Mouse (Mus musculus): ENCODE results near the gene Slc25a19. TPM values are rescaled to one million over a fixed set of nuclear protein-coding genes. Genes with fewer than 3 reads are reported as not detected.

Gene Slc25a19
- polyA plus RNA-seq, 1 experiment: 14.0 TPM

- TF ChIP-seq POLR2A (IDR thresholded peaks at IDR 0.05; ENCODE audit: low read depth, low read length): 0 out of 2 replicates have a peak, but pooled peaks have one; percentile 28
- no peak for TF ChIP-seq CTCF (IDR thresholded peaks at IDR 0.05; ENCODE audit: borderline replicate concordance, insufficient read depth, low read length)
- Histone ChIP-seq H3K27ac (ENCODE audit: insufficient read depth, low read length) (peak overlapping the region; percentile 88), H3K4me1 (ENCODE audit: control insufficient read depth, insufficient read depth, low read length) (no peaks in the 10 kb centered on the region), H3K4me3 (ENCODE audit: insufficient read depth, low read length) (peak overlapping the region; percentile 84)
Observed at GRCm38 (mm10) chr11:115613138-115613945, 14.8 kb downstream of the Slc25a19 start.

- TF ChIP-seq CTCF (IDR thresholded peaks at IDR 0.05; ENCODE audit: borderline replicate concordance, insufficient read depth, low read length) (no peak), POLR2A (IDR thresholded peaks at IDR 0.05; ENCODE audit: low read depth, low read length) (peak; percentile 74)
- H3K4me1 ChIP-seq (ENCODE audit: control insufficient read depth, insufficient read depth, low read length): no peaks in the 10 kb centered on the region
- H3K4me3 ChIP-seq (ENCODE audit: insufficient read depth, low read length): peak within 1 kb of the TSS; percentile 84
- peak within 1 kb of the TSS; percentile 88 for H3K27ac ChIP-seq (ENCODE audit: insufficient read depth, low read length)
Observed at GRCm38 (mm10) chr11:115612410-115613137, 15.5 kb downstream of the Slc25a19 start, which contains the start of gene Mif4gd. Mif4gd (minus strand) TSS chr11:115612969.

- H3K27ac ChIP-seq (ENCODE audit: insufficient read depth, low read length): peak overlapping the region; percentile 48
- H3K4me3 ChIP-seq (ENCODE audit: insufficient read depth, low read length): peak overlapping the region; percentile 66
- TF ChIP-seq POLR2A (IDR thresholded peaks at IDR 0.05; ENCODE audit: low read depth, low read length) (no peak), CTCF (IDR thresholded peaks at IDR 0.05; ENCODE audit: borderline replicate concordance, insufficient read depth, low read length) (no peak)
Observed at GRCm38 (mm10) chr11:115612059-115612409, 16.1 kb downstream of the Slc25a19 start.

GRCm38 (mm10) chr11:115611173-115611572, 16.9 kb downstream of the Slc25a19 start:
- no peak for TF ChIP-seq POLR2A (IDR thresholded peaks at IDR 0.05; ENCODE audit: low read depth, low read length)
- TF ChIP-seq CTCF (IDR thresholded peaks at IDR 0.05; ENCODE audit: borderline replicate concordance, insufficient read depth, low read length): no peak
- no peak overlapping the region for H3K27ac ChIP-seq (ENCODE audit: insufficient read depth, low read length)
- H3K4me3 ChIP-seq (ENCODE audit: insufficient read depth, low read length): no peak overlapping the region
- no peaks in the 10 kb centered on the region for H3K4me1 ChIP-seq (ENCODE audit: control insufficient read depth, insufficient read depth, low read length)

More at GRCm38 (mm10) chr11:115612059-115612409, 16.1 kb downstream of the Slc25a19 start:
- H3K4me1 ChIP-seq (ENCODE audit: control insufficient read depth, insufficient read depth, low read length): no peaks in the 10 kb centered on the region

GRCm38 (mm10) chr11:115609576-115609975, 18.5 kb downstream of the Slc25a19 start:
- H3K4me1 ChIP-seq (ENCODE audit: control insufficient read depth, insufficient read depth, low read length): peaks cover 3% of the 10 kb centered on the region; the same call in 1 of the 2 replicates
- H3K4me3 ChIP-seq (ENCODE audit: insufficient read depth, low read length): no peak overlapping the region
- no peak; the same call in 1 of the 2 replicates for TF ChIP-seq POLR2A (IDR thresholded peaks at IDR 0.05; ENCODE audit: low read depth, low read length)
- TF ChIP-seq CTCF (IDR thresholded peaks at IDR 0.05; ENCODE audit: borderline replicate concordance, insufficient read depth, low read length): no peak
- H3K27ac ChIP-seq (ENCODE audit: insufficient read depth, low read length): no peak overlapping the region

GRCm38 (mm10) chr11:115608421-115609399, 19.4 kb downstream of the Slc25a19 start:
- Histone ChIP-seq H3K4me1 (ENCODE audit: control insufficient read depth, insufficient read depth, low read length) (peaks cover 3% of the 10 kb centered on the region; the same call in 1 of the 2 replicates), H3K27ac (ENCODE audit: insufficient read depth, low read length) (no peak overlapping the region), H3K4me3 (ENCODE audit: insufficient read depth, low read length) (no peak overlapping the region)
- TF ChIP-seq POLR2A (IDR thresholded peaks at IDR 0.05; ENCODE audit: low read depth, low read length) (no peak), CTCF (IDR thresholded peaks at IDR 0.05; ENCODE audit: borderline replicate concordance, insufficient read depth, low read length) (no peak)

GRCm38 (mm10) chr11:115606733-115607132, 21.4 kb downstream of the Slc25a19 start:
- Histone ChIP-seq H3K27ac (ENCODE audit: insufficient read depth, low read length) (no peak overlapping the region), H3K4me3 (ENCODE audit: insufficient read depth, low read length) (no peak overlapping the region), H3K4me1 (ENCODE audit: control insufficient read depth, insufficient read depth, low read length) (peaks cover 11% of the 10 kb centered on the region)
- TF ChIP-seq CTCF (IDR thresholded peaks at IDR 0.05; ENCODE audit: borderline replicate concordance, insufficient read depth, low read length) (no peak), POLR2A (IDR thresholded peaks at IDR 0.05; ENCODE audit: low read depth, low read length) (no peak)

- no peak for TF ChIP-seq POLR2A (IDR thresholded peaks at IDR 0.05; ENCODE audit: low read depth, low read length)
- no peak for TF ChIP-seq CTCF (IDR thresholded peaks at IDR 0.05; ENCODE audit: borderline replicate concordance, insufficient read depth, low read length)
- Histone ChIP-seq H3K4me3 (ENCODE audit: insufficient read depth, low read length) (peak overlapping the region; percentile 96), H3K4me1 (ENCODE audit: control insufficient read depth, insufficient read depth, low read length) (peaks cover 12% of the 10 kb centered on the region), H3K27ac (ENCODE audit: insufficient read depth, low read length) (peak overlapping the region; percentile 90)
Observed at GRCm38 (mm10) chr11:115604304-115604696, 23.8 kb downstream of the Slc25a19 start.
